Mouse (Mus musculus) gastrocnemius, adult 8-10 months (tissue): ENCODE data around the gene Sptbn2. TPM values are rescaled to one million over a fixed set of nuclear protein-coding genes. Genes with fewer than 3 reads are reported as not detected.
"Not testable (repeated sequence)": the region's sequence is repeated elsewhere in the genome, so short reads cannot be mapped to it uniquely, and the experiment has no call there.

Source experiments
- DNase-seq, 2 experiments: peaks; one replicate each; pipeline ENCODE4 v3.0.0; 2022; ENCODE audit warnings: low spot score in 2 of 2
- total RNA-seq, 4 experiments: library from RNA; stranded (reverse); gene quantifications; 2 replicates each; pipeline ENCODE4 v1.2.4; 2022

The Sptbn2 gene
- total RNA-seq, 4 experiments from 2014 or later, result 0.04 to 0.10 (median 0.07) TPM; not detected in 1

- DNase-seq, result no peak
Measured at GRCm38 (mm10) chr19:4720671-4721244, 9.8 kb downstream of the Sptbn2 start.

GRCm38 (mm10) chr19:4729186-4729585 is 18.2 kb downstream of the Sptbn2 start:
- DNase-seq, result no peak

GRCm38 (mm10) chr19:4733052-4733451 is 22.1 kb downstream of the Sptbn2 start:
- DNase-seq, result no peak

- no peak for DNase-seq
Measured at GRCm38 (mm10) chr19:4737866-4738265, 26.9 kb downstream of the Sptbn2 start.

- DNase-seq, result no peak
Measured at GRCm38 (mm10) chr19:4739053-4739452, 28.1 kb downstream of the Sptbn2 start.

GRCm38 (mm10) chr19:4739762-4740161 is 28.8 kb downstream of the Sptbn2 start:
- DNase-seq, result no peak

GRCm38 (mm10) chr19:4741482-4741881 is 30.5 kb downstream of the Sptbn2 start:
- no peak for DNase-seq

GRCm38 (mm10) chr19:4742229-4742628 is 31.3 kb downstream of the Sptbn2 start:
- DNase-seq, result no peak

GRCm38 (mm10) chr19:4743524-4743923 is 32.6 kb downstream of the Sptbn2 start:
- no peak for DNase-seq

- no peak for DNase-seq
Measured at GRCm38 (mm10) chr19:4744026-4744425, 33.1 kb downstream of the Sptbn2 start.

- DNase-seq, result no peak
Measured at GRCm38 (mm10) chr19:4745057-4745456, 34.1 kb downstream of the Sptbn2 start.

GRCm38 (mm10) chr19:4745681-4746080 is 34.7 kb downstream of the Sptbn2 start:
- no peak for DNase-seq

- DNase-seq, result peak; percentile 18 to 61
Measured at GRCm38 (mm10) chr19:4746611-4747010, 35.6 kb downstream of the Sptbn2 start.

GRCm38 (mm10) chr19:4747631-4748312 is 36.8 kb downstream of the Sptbn2 start:
- DNase-seq, result peak in 1 of 2 experiments; percentile 1

- no peak for DNase-seq
Measured at GRCm38 (mm10) chr19:4748493-4748892, 37.5 kb downstream of the Sptbn2 start.

- DNase-seq, result peak in 1 of 2 experiments; percentile 1
Measured at GRCm38 (mm10) chr19:4749975-4750374, 39.0 kb downstream of the Sptbn2 start.

GRCm38 (mm10) chr19:4755565-4756192 is 44.7 kb downstream of the Sptbn2 start:
- peak; percentile 82 to 84 for DNase-seq

GRCm38 (mm10) chr19:4756193-4756911 is 45.4 kb downstream of the Sptbn2 start, which contains the start of gene Rbm4b:
Gene Rbm4b (plus strand): TSS chr19:4756497.
- peak; percentile 92 to 94 for DNase-seq

- no peak for DNase-seq
Measured at GRCm38 (mm10) chr19:4756921-4757320, 46.0 kb downstream of the Sptbn2 start.

GRCm38 (mm10) chr19:4760544-4760943 is 49.6 kb downstream of the Sptbn2 start:
- not testable (repeated sequence) for DNase-seq

- DNase-seq, result no peak
Measured at GRCm38 (mm10) chr19:4762876-4763275, 51.9 kb downstream of the Sptbn2 start.
